Mouse (Mus musculus): ENCODE data around the gene Ift20. TPM values are rescaled to one million over a fixed set of nuclear protein-coding genes. Genes with fewer than 3 reads are reported as not detected.

The Ift20 gene
- polyA plus RNA-seq, 1 experiment from 2014 or later = 130 TPM

DNA sequence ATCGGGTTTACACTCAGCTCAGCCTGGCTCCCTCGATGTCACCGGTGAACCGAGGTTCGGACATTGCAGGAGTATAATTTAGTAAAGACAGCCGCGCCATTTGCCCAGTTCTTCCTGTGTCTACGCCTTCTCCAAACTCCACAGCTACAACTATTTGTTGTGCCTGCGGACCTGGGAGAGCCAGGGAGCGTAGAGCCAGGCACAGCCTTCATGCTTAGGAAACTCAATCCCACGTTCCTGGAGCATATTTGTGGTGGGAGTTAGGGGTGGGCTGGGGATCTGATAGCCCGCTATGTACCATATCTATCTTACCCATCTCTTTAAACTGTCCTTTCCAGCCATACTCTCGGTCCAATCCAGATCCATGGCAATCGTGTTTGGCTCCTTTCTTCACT is 526 bp downstream of the Ift20 start:
- Histone ChIP-seq H3K9me3 (ENCODE audit: low read length) (no peaks in the 10 kb centered on the region), H3K4me2 (replicated peaks; ENCODE audit: low read depth, low read length) (peak overlapping the region; percentile 79), H3K27ac (ENCODE audit: low read length) (peak overlapping the region; percentile 82), H3K36me3 (ENCODE audit: insufficient read depth, low read length) (peaks cover 18% of the 10 kb centered on the region), H3K4me1 (ENCODE audit: insufficient read depth, low read length) (peaks cover 18% of the 10 kb centered on the region), H3K27me3 (ENCODE audit: insufficient read depth, low read length) (no peaks in the 10 kb centered on the region), H3K4me3 (ENCODE audit: low read length) (peak overlapping the region; percentile 87), H3K9ac (replicated peaks; ENCODE audit: low read length) (peak overlapping the region; percentile 88)
- 2% methylated on average over 14 of the region's 14 CpGs for WGBS
- ATAC-seq (ENCODE audit: low FRiP score, low TSS enrichment) = peak; percentile 5

- H3K4me3 ChIP-seq (ENCODE audit: low read length) = no peak overlapping the region
- H3K36me3 ChIP-seq (ENCODE audit: insufficient read depth, low read length) = peaks cover 25% of the 10 kb centered on the region
- ATAC-seq (ENCODE audit: low FRiP score, low TSS enrichment) = no peak
- H3K27me3 ChIP-seq (ENCODE audit: insufficient read depth, low read length) = no peaks in the 10 kb centered on the region
- no peak overlapping the region for H3K4me2 ChIP-seq (replicated peaks; ENCODE audit: low read depth, low read length)
- 94% methylated on average over 3 of the region's 3 CpGs for WGBS
- H3K4me1 ChIP-seq (ENCODE audit: insufficient read depth, low read length) = peaks cover 11% of the 10 kb centered on the region
- no peaks in the 10 kb centered on the region for H3K9me3 ChIP-seq (ENCODE audit: low read length)
- no peak overlapping the region for H3K9ac ChIP-seq (replicated peaks; ENCODE audit: low read length)
- H3K27ac ChIP-seq (ENCODE audit: low read length) = no peak overlapping the region
Observed at GRCm38 (mm10) chr11:78540358-78540757, 4.2 kb downstream of the Ift20 start.

- peaks cover 10% of the 10 kb centered on the region for H3K4me1 ChIP-seq (ENCODE audit: insufficient read depth, low read length)
- peaks cover 24% of the 10 kb centered on the region for H3K36me3 ChIP-seq (ENCODE audit: insufficient read depth, low read length)
- no peak overlapping the region for H3K4me3 ChIP-seq (ENCODE audit: low read length)
- H3K27me3 ChIP-seq (ENCODE audit: insufficient read depth, low read length) = no peaks in the 10 kb centered on the region
- WGBS = 94% methylated on average over 7 of the region's 7 CpGs
- H3K27ac ChIP-seq (ENCODE audit: low read length) = no peak overlapping the region
- no peak overlapping the region for H3K9ac ChIP-seq (replicated peaks; ENCODE audit: low read length)
- no peak for ATAC-seq (ENCODE audit: low FRiP score, low TSS enrichment)
- H3K4me2 ChIP-seq (replicated peaks; ENCODE audit: low read depth, low read length) = no peak overlapping the region
- H3K9me3 ChIP-seq (ENCODE audit: low read length) = no peaks in the 10 kb centered on the region
Observed at GRCm38 (mm10) chr11:78544449-78545111, 8.4 kb downstream of the Ift20 start.

GRCm38 (mm10) chr11:78545181-78545580 is 9.0 kb downstream of the Ift20 start:
- ATAC-seq (ENCODE audit: low FRiP score, low TSS enrichment) = no peak
- Histone ChIP-seq H3K4me1 (ENCODE audit: insufficient read depth, low read length) (peaks cover 13% of the 10 kb centered on the region), H3K9ac (replicated peaks; ENCODE audit: low read length) (no peak overlapping the region), H3K4me2 (replicated peaks; ENCODE audit: low read depth, low read length) (no peak overlapping the region), H3K27me3 (ENCODE audit: insufficient read depth, low read length) (no peaks in the 10 kb centered on the region), H3K36me3 (ENCODE audit: insufficient read depth, low read length) (peaks cover 19% of the 10 kb centered on the region), H3K9me3 (ENCODE audit: low read length) (no peaks in the 10 kb centered on the region), H3K27ac (ENCODE audit: low read length) (no peak overlapping the region), H3K4me3 (ENCODE audit: low read length) (no peak overlapping the region)
- 73% methylated on average over 8 of the region's 8 CpGs for WGBS

GRCm38 (mm10) chr11:78547718-78548460 is 11.7 kb downstream of the Ift20 start:
- ATAC-seq (ENCODE audit: low FRiP score, low TSS enrichment) = no peak
- Histone ChIP-seq H3K9ac (replicated peaks; ENCODE audit: low read length) (no peak overlapping the region), H3K4me2 (replicated peaks; ENCODE audit: low read depth, low read length) (no peak overlapping the region), H3K27me3 (ENCODE audit: insufficient read depth, low read length) (no peaks in the 10 kb centered on the region), H3K36me3 (ENCODE audit: insufficient read depth, low read length) (peaks cover 4% of the 10 kb centered on the region), H3K4me1 (ENCODE audit: insufficient read depth, low read length) (peaks cover 13% of the 10 kb centered on the region), H3K27ac (ENCODE audit: low read length) (no peak overlapping the region), H3K9me3 (ENCODE audit: low read length) (no peaks in the 10 kb centered on the region), H3K4me3 (ENCODE audit: low read length) (no peak overlapping the region)
- WGBS = 70% methylated on average over 2 of the region's 2 CpGs

GRCm38 (mm10) chr11:78549491-78549987 is 13.4 kb downstream of the Ift20 start:
- H3K4me1 ChIP-seq (ENCODE audit: insufficient read depth, low read length) = peaks cover 13% of the 10 kb centered on the region
- no peaks in the 10 kb centered on the region for H3K27me3 ChIP-seq (ENCODE audit: insufficient read depth, low read length)
- WGBS = 2% methylated on average over 5 of the region's 5 CpGs
- H3K4me3 ChIP-seq (ENCODE audit: low read length) = peak overlapping the region; percentile 71
- peaks cover 3% of the 10 kb centered on the region; the same call in 1 of the 2 replicates for H3K9me3 ChIP-seq (ENCODE audit: low read length)
- no peak overlapping the region for H3K27ac ChIP-seq (ENCODE audit: low read length)
- H3K36me3 ChIP-seq (ENCODE audit: insufficient read depth, low read length) = no peaks in the 10 kb centered on the region; the same call in 1 of the 2 replicates
- ATAC-seq (ENCODE audit: low FRiP score, low TSS enrichment) = no peak
- peak overlapping the region; percentile 77 for H3K9ac ChIP-seq (replicated peaks; ENCODE audit: low read length)
- peak overlapping the region; percentile 74 for H3K4me2 ChIP-seq (replicated peaks; ENCODE audit: low read depth, low read length)

DNA sequence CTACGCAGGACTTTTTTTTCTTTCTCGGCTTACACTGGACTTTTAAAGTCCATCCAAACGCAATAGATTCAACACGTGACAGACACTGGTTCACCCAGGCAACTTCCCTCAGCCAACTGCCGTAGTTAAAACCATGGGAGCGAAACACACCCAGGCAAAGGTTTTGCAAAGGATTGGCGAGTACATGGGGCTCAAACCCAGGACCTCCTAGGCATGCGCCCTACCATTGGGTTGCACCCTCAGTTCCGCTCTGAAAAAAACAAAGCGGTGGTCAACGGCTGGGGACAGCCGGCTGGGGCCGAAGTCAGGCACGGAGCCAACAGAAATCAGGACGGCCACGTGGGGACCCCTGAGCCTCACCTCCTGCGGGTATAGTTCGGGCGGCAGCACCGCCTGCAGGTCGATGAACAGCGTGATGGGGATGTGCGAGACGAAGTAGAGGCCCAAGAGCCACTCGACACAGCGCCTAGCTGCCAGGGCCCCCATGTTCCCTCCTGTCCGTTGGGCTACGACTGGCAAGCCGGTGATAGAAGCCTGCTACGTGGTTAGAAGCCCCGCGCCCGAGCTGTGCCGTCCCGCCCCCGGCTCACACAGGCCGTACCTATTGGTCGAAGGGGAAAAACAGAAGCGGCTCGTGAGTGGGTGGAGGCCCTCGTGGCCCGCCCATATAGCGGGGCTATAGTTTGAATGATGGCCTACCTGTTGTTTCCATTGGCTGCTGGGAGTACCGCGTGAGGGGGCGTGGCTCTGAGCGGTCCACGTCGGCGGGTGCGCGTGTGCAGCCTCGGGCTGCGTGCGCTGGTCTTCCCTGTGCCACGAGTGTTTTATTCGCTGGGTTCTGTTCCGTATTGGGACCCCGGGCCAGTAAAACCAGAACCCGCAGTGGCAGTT is 14.3 kb downstream of the Ift20 start, which contains the start of gene Tmem97:
TSS of gene Tmem97 (minus strand) at position 610 of the 891 bp plus-strand sequence.
- Histone ChIP-seq H3K4me1 (ENCODE audit: insufficient read depth, low read length) (peaks cover 13% of the 10 kb centered on the region), H3K9me3 (ENCODE audit: low read length) (peaks cover 3% of the 10 kb centered on the region; the same call in 1 of the 2 replicates), H3K4me3 (ENCODE audit: low read length) (peak within 1 kb of the TSS; percentile 71), H3K9ac (replicated peaks; ENCODE audit: low read length) (peak within 1 kb of the TSS; percentile 80), H3K27ac (ENCODE audit: low read length) (peak within 1 kb of the TSS; percentile 77), H3K36me3 (ENCODE audit: insufficient read depth, low read length) (no peaks in the 10 kb centered on the region; the same call in 1 of the 2 replicates), H3K4me2 (replicated peaks; ENCODE audit: low read depth, low read length) (peak within 1 kb of the TSS; percentile 74), H3K27me3 (ENCODE audit: insufficient read depth, low read length) (no peaks in the 10 kb centered on the region)
- WGBS = under 1% methylated on average over 60 of the region's 60 CpGs
- ATAC-seq (ENCODE audit: low FRiP score, low TSS enrichment) = peak; percentile 100

GRCm38 (mm10) chr11:78551059-78551398 is 14.9 kb downstream of the Ift20 start:
- Histone ChIP-seq H3K4me3 (ENCODE audit: low read length) (peak overlapping the region; percentile 71), H3K36me3 (ENCODE audit: insufficient read depth, low read length) (no peaks in the 10 kb centered on the region), H3K9me3 (ENCODE audit: low read length) (peaks cover 3% of the 10 kb centered on the region; the same call in 1 of the 2 replicates), H3K27me3 (ENCODE audit: insufficient read depth, low read length) (no peaks in the 10 kb centered on the region), H3K9ac (replicated peaks; ENCODE audit: low read length) (peak overlapping the region; percentile 80), H3K4me2 (replicated peaks; ENCODE audit: low read depth, low read length) (peak overlapping the region; percentile 74), H3K27ac (ENCODE audit: low read length) (peak overlapping the region; percentile 64), H3K4me1 (ENCODE audit: insufficient read depth, low read length) (peaks cover 13% of the 10 kb centered on the region)
- WGBS = 36% methylated on average over 6 of the region's 6 CpGs
- peak; percentile 28 for ATAC-seq (ENCODE audit: low FRiP score, low TSS enrichment)

DNA sequence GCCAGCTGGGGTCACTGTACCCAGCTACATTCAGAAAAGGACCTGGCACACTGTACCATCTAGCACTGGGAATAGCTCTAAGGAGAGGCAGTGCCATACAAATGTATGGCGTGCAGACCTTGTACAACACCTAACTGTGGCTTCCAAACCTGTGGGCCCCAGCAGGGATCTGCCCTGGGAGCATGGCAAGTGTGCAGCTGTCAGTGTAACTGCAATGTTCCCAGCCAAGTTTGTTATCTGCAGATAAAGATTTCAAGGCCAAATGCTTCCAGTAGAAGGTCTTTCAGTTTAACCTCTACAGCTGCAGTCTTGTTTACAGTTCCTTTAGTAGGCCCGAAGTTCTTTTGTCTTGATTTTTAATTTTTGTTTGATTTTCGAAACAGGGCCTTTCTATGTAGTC is 19.5 kb downstream of the Ift20 start:
- H3K4me1 ChIP-seq (ENCODE audit: insufficient read depth, low read length) = no peaks in the 10 kb centered on the region
- H3K27me3 ChIP-seq (ENCODE audit: insufficient read depth, low read length) = no peaks in the 10 kb centered on the region
- no peak for ATAC-seq (ENCODE audit: low FRiP score, low TSS enrichment)
- WGBS = 77% methylated on average over 3 of the region's 3 CpGs
- no peak overlapping the region for H3K4me2 ChIP-seq (replicated peaks; ENCODE audit: low read depth, low read length)
- H3K9me3 ChIP-seq (ENCODE audit: low read length) = peaks cover 3% of the 10 kb centered on the region; the same call in 1 of the 2 replicates
- no peak overlapping the region for H3K4me3 ChIP-seq (ENCODE audit: low read length)
- H3K9ac ChIP-seq (replicated peaks; ENCODE audit: low read length) = no peak overlapping the region
- H3K27ac ChIP-seq (ENCODE audit: low read length) = no peak overlapping the region
- no peaks in the 10 kb centered on the region for H3K36me3 ChIP-seq (ENCODE audit: insufficient read depth, low read length)

All from kidney, embryonic 16.5 days (tissue).